Mouse (Mus musculus) ZHBTc4 (cell line): ENCODE results near the gene Usp22.

Experiments used
- DNase-seq: peaks from one replicate; pipeline ENCODE4 v3.0.0-alpha.2; 2011; ENCODE audit warnings: low read depth, low spot score

Gene Usp22

GRCm38 (mm10) chr11:61190776-61191175 lies 15.9 kb upstream of the Usp22 start:
- DNase-seq: no peak

- DNase-seq: no peak
Observed at GRCm38 (mm10) chr11:61183820-61184219, 9.0 kb upstream of the Usp22 start.

GRCm38 (mm10) chr11:61181624-61182023 lies 6.8 kb upstream of the Usp22 start:
- peak; percentile 17 for DNase-seq

GRCm38 (mm10) chr11:61180361-61180760 lies 5.5 kb upstream of the Usp22 start:
- DNase-seq: no peak

GRCm38 (mm10) chr11:61176321-61176720 lies 1.5 kb upstream of the Usp22 start:
- DNase-seq: no peak

- DNase-seq: no peak
Observed at GRCm38 (mm10) chr11:61175778-61176177, 923 bp upstream of the Usp22 start.

GRCm38 (mm10) chr11:61174291-61174820 lies 499 bp downstream of the Usp22 start:
- peak; percentile 86 for DNase-seq

- peak; percentile 16 for DNase-seq
Observed at GRCm38 (mm10) chr11:61173477-61173876, 1.4 kb downstream of the Usp22 start.

GRCm38 (mm10) chr11:61170184-61170583 lies 4.7 kb downstream of the Usp22 start:
- no peak for DNase-seq

GRCm38 (mm10) chr11:61164881-61165280 lies 10.0 kb downstream of the Usp22 start:
- no peak for DNase-seq

GRCm38 (mm10) chr11:61164366-61164765 lies 10.5 kb downstream of the Usp22 start:
- DNase-seq: no peak

- no peak for DNase-seq
Observed at GRCm38 (mm10) chr11:61163341-61163740, 11.5 kb downstream of the Usp22 start.

- no peak for DNase-seq
Observed at GRCm38 (mm10) chr11:61162776-61163175, 12.1 kb downstream of the Usp22 start.

GRCm38 (mm10) chr11:61161121-61161520 lies 13.7 kb downstream of the Usp22 start:
- DNase-seq: peak; percentile 29

GRCm38 (mm10) chr11:61159796-61160732 lies 14.8 kb downstream of the Usp22 start:
- DNase-seq: no peak

GRCm38 (mm10) chr11:61158141-61158540 lies 16.7 kb downstream of the Usp22 start:
- no peak for DNase-seq

GRCm38 (mm10) chr11:61155727-61156126 lies 19.1 kb downstream of the Usp22 start:
- DNase-seq: peak; percentile 42

- DNase-seq: no peak
Observed at GRCm38 (mm10) chr11:61150233-61151001, 24.4 kb downstream of the Usp22 start.

GRCm38 (mm10) chr11:61147300-61147683 lies 27.6 kb downstream of the Usp22 start:
- peak; percentile 33 for DNase-seq

- peak; percentile 91 for DNase-seq
Observed at GRCm38 (mm10) chr11:61146645-61147299, 28.1 kb downstream of the Usp22 start.

GRCm38 (mm10) chr11:61145551-61145950 lies 29.3 kb downstream of the Usp22 start:
- DNase-seq: no peak
